Mouse (Mus musculus): ENCODE data around the gene Hoxb8. TPM values are rescaled to one million over a fixed set of nuclear protein-coding genes. Genes with fewer than 3 reads are reported as not detected.

The Hoxb8 gene
- polyA plus RNA-seq (2012; ENCODE audit: insufficient read depth, low replicate concordance): not detected in 2 replicates

GRCm38 (mm10) chr11:96281855-96282570 is at the start of gene Hoxb8:
TSS of gene Hoxb8 (plus strand) at chr11:96281905.
- Histone ChIP-seq H3K36me3 (replicated peaks; ENCODE audit: low read length) (no peaks in the 10 kb centered on the region), H3K27me3 (replicated peaks) (peaks cover 97% of the 10 kb centered on the region), H3K9me3 (no peaks in the 10 kb centered on the region), H3K4me1 (peaks cover 42% of the 10 kb centered on the region), H3K4me3 (replicated peaks) (no peak within 1 kb of the TSS)
- TF ChIP-seq GATA1 (IDR thresholded peaks at IDR 0.05; ENCODE audit: borderline replicate concordance, low read length): no peak
- no peak for TF ChIP-seq FLI1 (IDR thresholded peaks at IDR 0.05; ENCODE audit: low read length)

- Histone ChIP-seq H3K9me3 (no peaks in the 10 kb centered on the region), H3K4me3 (replicated peaks) (no peak overlapping the region), H3K36me3 (replicated peaks; ENCODE audit: low read length) (no peaks in the 10 kb centered on the region), H3K27me3 (replicated peaks) (peaks cover 66% of the 10 kb centered on the region), H3K4me1 (no peaks in the 10 kb centered on the region)
- no peak for TF ChIP-seq FLI1 (IDR thresholded peaks at IDR 0.05; ENCODE audit: low read length)
- TF ChIP-seq GATA1 (IDR thresholded peaks at IDR 0.05; ENCODE audit: borderline replicate concordance, low read length): no peak
These were observed 46.8 kb upstream of the Hoxb8 start for GRCm38 (mm10) chr11:96234906-96235305.

- Histone ChIP-seq H3K27me3 (replicated peaks) (peaks cover 50% of the 10 kb centered on the region), H3K36me3 (replicated peaks; ENCODE audit: low read length) (no peaks in the 10 kb centered on the region), H3K4me3 (replicated peaks) (no peak overlapping the region), H3K4me1 (no peaks in the 10 kb centered on the region), H3K9me3 (no peaks in the 10 kb centered on the region)
- TF ChIP-seq FLI1 (IDR thresholded peaks at IDR 0.05; ENCODE audit: low read length): no peak
- no peak for TF ChIP-seq GATA1 (IDR thresholded peaks at IDR 0.05; ENCODE audit: borderline replicate concordance, low read length)
These were observed 41.5 kb upstream of the Hoxb8 start for GRCm38 (mm10) chr11:96240211-96240610.

- Histone ChIP-seq H3K9me3 (peaks cover 9% of the 10 kb centered on the region; the same call in 1 of the 2 replicates), H3K36me3 (replicated peaks; ENCODE audit: low read length) (no peaks in the 10 kb centered on the region), H3K4me3 (replicated peaks) (no peak overlapping the region), H3K27me3 (replicated peaks) (peaks cover 87% of the 10 kb centered on the region), H3K4me1 (peaks cover 14% of the 10 kb centered on the region; the same call in 1 of the 2 replicates)
- TF ChIP-seq FLI1 (IDR thresholded peaks at IDR 0.05; ENCODE audit: low read length) (no peak), GATA1 (IDR thresholded peaks at IDR 0.05; ENCODE audit: borderline replicate concordance, low read length) (no peak)
These were observed 30.8 kb upstream of the Hoxb8 start for GRCm38 (mm10) chr11:96250901-96251300.

- H3K4me1 ChIP-seq: peaks cover 14% of the 10 kb centered on the region; the same call in 1 of the 2 replicates
- peaks cover 89% of the 10 kb centered on the region for H3K27me3 ChIP-seq (replicated peaks)
- TF ChIP-seq FLI1 (IDR thresholded peaks at IDR 0.05; ENCODE audit: low read length): no peak
- TF ChIP-seq GATA1 (IDR thresholded peaks at IDR 0.05; ENCODE audit: borderline replicate concordance, low read length): no peak
- no peak overlapping the region for H3K4me3 ChIP-seq (replicated peaks)
- no peaks in the 10 kb centered on the region for H3K36me3 ChIP-seq (replicated peaks; ENCODE audit: low read length)
- peaks cover 9% of the 10 kb centered on the region; the same call in 1 of the 2 replicates for H3K9me3 ChIP-seq
These were observed 30.1 kb upstream of the Hoxb8 start for GRCm38 (mm10) chr11:96251480-96252031.

- peaks cover 14% of the 10 kb centered on the region; the same call in 1 of the 2 replicates for H3K4me1 ChIP-seq
- no peak overlapping the region for H3K4me3 ChIP-seq (replicated peaks)
- no peaks in the 10 kb centered on the region for H3K36me3 ChIP-seq (replicated peaks; ENCODE audit: low read length)
- TF ChIP-seq FLI1 (IDR thresholded peaks at IDR 0.05; ENCODE audit: low read length): no peak
- no peak for TF ChIP-seq GATA1 (IDR thresholded peaks at IDR 0.05; ENCODE audit: borderline replicate concordance, low read length)
- peaks cover 9% of the 10 kb centered on the region; the same call in 1 of the 2 replicates for H3K9me3 ChIP-seq
- peaks cover 91% of the 10 kb centered on the region for H3K27me3 ChIP-seq (replicated peaks)
These were observed 29.1 kb upstream of the Hoxb8 start for GRCm38 (mm10) chr11:96252541-96253120.

GRCm38 (mm10) chr11:96254221-96254620 is 27.5 kb upstream of the Hoxb8 start:
- Histone ChIP-seq H3K4me1 (peaks cover 14% of the 10 kb centered on the region; the same call in 1 of the 2 replicates), H3K9me3 (peaks cover 9% of the 10 kb centered on the region; the same call in 1 of the 2 replicates), H3K4me3 (replicated peaks) (no peak overlapping the region), H3K36me3 (replicated peaks; ENCODE audit: low read length) (no peaks in the 10 kb centered on the region), H3K27me3 (replicated peaks) (peaks cover 98% of the 10 kb centered on the region)
- TF ChIP-seq FLI1 (IDR thresholded peaks at IDR 0.05; ENCODE audit: low read length): no peak
- TF ChIP-seq GATA1 (IDR thresholded peaks at IDR 0.05; ENCODE audit: borderline replicate concordance, low read length): no peak

- Histone ChIP-seq H3K4me3 (replicated peaks) (no peak overlapping the region), H3K4me1 (peaks cover 17% of the 10 kb centered on the region; the same call in 1 of the 2 replicates), H3K9me3 (peaks cover 3% of the 10 kb centered on the region; the same call in 1 of the 2 replicates), H3K36me3 (replicated peaks; ENCODE audit: low read length) (no peaks in the 10 kb centered on the region), H3K27me3 (replicated peaks) (peaks cover 96% of the 10 kb centered on the region)
- TF ChIP-seq FLI1 (IDR thresholded peaks at IDR 0.05; ENCODE audit: low read length) (no peak), GATA1 (IDR thresholded peaks at IDR 0.05; ENCODE audit: borderline replicate concordance, low read length) (no peak)
These were observed 26.4 kb upstream of the Hoxb8 start for GRCm38 (mm10) chr11:96255111-96255995.

- H3K9me3 ChIP-seq: 0 out of 2 replicates have a peak, but pooled peaks cover 2% of the 10 kb centered on the region
- H3K36me3 ChIP-seq (replicated peaks; ENCODE audit: low read length): no peaks in the 10 kb centered on the region
- TF ChIP-seq FLI1 (IDR thresholded peaks at IDR 0.05; ENCODE audit: low read length): no peak
- TF ChIP-seq GATA1 (IDR thresholded peaks at IDR 0.05; ENCODE audit: borderline replicate concordance, low read length): no peak
- H3K27me3 ChIP-seq (replicated peaks): peaks cover 96% of the 10 kb centered on the region
- no peak overlapping the region for H3K4me3 ChIP-seq (replicated peaks)
- peaks cover 19% of the 10 kb centered on the region; the same call in 1 of the 2 replicates for H3K4me1 ChIP-seq
These were observed 25.7 kb upstream of the Hoxb8 start for GRCm38 (mm10) chr11:96255996-96256445.
